Mouse (Mus musculus) hindbrain, embryonic 14.5 days (tissue): ENCODE measurements around the gene Zfp874b. TPM values are rescaled to one million over a fixed set of nuclear protein-coding genes. Genes with fewer than 3 reads are reported as not detected.

Source experiments
- polyA plus RNA-seq: library from polyadenylated mRNA; unstranded; fragments of >200 nt; fragmentation: Nextera tagmentation; extraction: Ambion mirVana; gene quantifications from 2 replicates; pipeline ENCODE4 v1.2.1, GENCODE M21; 2014

Gene Zfp874b
- polyA plus RNA-seq, 1 experiment from 2014 or later, result 2.1 TPM

Other genes with a start within 250 kb of the Zfp874b start
- gene Zfp458, start 205.8 kb downstream of the Zfp874b start, polyA plus RNA-seq, result 6.2 and 6.7 TPM in 2 replicates
- gene Zfp457, start 177.8 kb downstream of the Zfp874b start, polyA plus RNA-seq, result 1.2 and 1.3 TPM in 2 replicates
- 1.9 and 2.3 TPM in 2 replicates for gene Zfp595, start 151.7 kb downstream of the Zfp874b start, polyA plus RNA-seq
- not detected in 2 replicates for gene Gm28044, start 123.7 kb downstream of the Zfp874b start, polyA plus RNA-seq
- 0.79 and 0.93 TPM in 2 replicates for gene Zfp953, start 123.7 kb downstream of the Zfp874b start, polyA plus RNA-seq
- not detected in 2 replicates for gene Gm28041, start 108.5 kb downstream of the Zfp874b start, polyA plus RNA-seq
- gene Zfp456, start 108.4 kb downstream of the Zfp874b start, polyA plus RNA-seq, result 0.80 and 1.4 TPM in 2 replicates
- 2.9 and 3.4 TPM in 2 replicates for gene Zfp429, start 84.4 kb downstream of the Zfp874b start, polyA plus RNA-seq
- 0.36 and 0.90 TPM in 2 replicates for gene Zfp459, start 62.8 kb downstream of the Zfp874b start, polyA plus RNA-seq
- 6.9 and 8.0 TPM in 2 replicates for gene Zfp874a, start 32.6 kb downstream of the Zfp874b start, polyA plus RNA-seq
- gene Zfp58, start 16.3 kb upstream of the Zfp874b start, polyA plus RNA-seq, result 9.5 and 11.8 TPM in 2 replicates
- gene Gm26965, start 41.9 kb upstream of the Zfp874b start, polyA plus RNA-seq, result not detected in 2 replicates
- gene Zfp87, start 41.9 kb upstream of the Zfp874b start, polyA plus RNA-seq, result 36.3 and 40.2 TPM in 2 replicates
- gene Zfp748, start 69.6 kb upstream of the Zfp874b start, polyA plus RNA-seq, result 14.6 and 16.9 TPM in 2 replicates
- gene Zfp729b, start 125.4 kb upstream of the Zfp874b start, polyA plus RNA-seq, result 7.2 and 7.4 TPM in 2 replicates
- gene Gm49345, start 153.5 kb upstream of the Zfp874b start, polyA plus RNA-seq, result not detected in 2 replicates
- gene Zfp729a, start 153.5 kb upstream of the Zfp874b start, polyA plus RNA-seq, result 3.4 and 6.1 TPM in 2 replicates
- 13.4 and 13.6 TPM in 2 replicates for gene Zfp738, start 202.8 kb upstream of the Zfp874b start, polyA plus RNA-seq
- gene Zfp65, start 244.9 kb upstream of the Zfp874b start, polyA plus RNA-seq, result 4.3 and 4.5 TPM in 2 replicates